Mouse (Mus musculus) embryonic stem cell, embryonic (primary cell): Measurements from ENCODE around the gene Bmpr1b.

Source experiments
- CTCF ChIA-PET, 4 experiments: fragments of 300-600 bp in 2 of 4; fragments of 350-600 bp in 2 of 4; sonication (Branson Sonifier 250); formaldehyde crosslinking; loops; one replicate each; lab custom pipeline; 2022; ENCODE audit warnings: inconsistent platforms in 2 of 4; lab: Charles Lee
- POLR2A ChIA-PET, 4 experiments: fragments of 300-600 bp in 2 of 4; fragments of 350-600 bp in 2 of 4; sonication (Branson Sonifier 250); formaldehyde crosslinking; loops; one replicate each; lab custom pipeline; 2022; ENCODE audit warnings: antibody characterized with exemption in 4 of 4, inconsistent platforms in 1 of 4; lab: Charles Lee

Bmpr1b gene

DNA sequence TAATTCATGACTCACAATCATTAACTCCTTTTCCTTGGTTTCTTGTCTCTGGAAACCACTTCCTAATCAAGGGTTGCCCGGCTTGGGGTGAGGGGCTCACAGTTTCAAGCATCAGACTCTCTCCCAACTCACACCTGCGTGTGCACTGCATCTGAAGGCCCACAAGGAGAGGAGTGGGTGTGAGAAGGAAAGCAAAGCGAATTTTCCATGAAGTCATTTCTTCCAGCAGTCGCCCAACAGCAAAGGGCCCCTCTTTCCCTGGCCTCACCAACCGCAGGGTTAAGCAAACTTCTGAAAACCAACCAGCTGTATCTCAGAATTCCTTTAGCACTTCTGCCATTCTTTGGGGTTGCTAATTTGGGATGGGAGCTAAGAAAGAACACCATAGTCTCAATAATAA lies 46.8 kb downstream of the Bmpr1b start:
- POLR2A ChIA-PET = interaction anchor here in 1 of 4 experiments (0.6 kb wide), 1 partner anchor 597 kb away, joined by 3 read pairs; no protein-coding TSS in a partner anchor
- CTCF ChIA-PET = no interaction called here

- ChIA-PET POLR2A (no interaction called here), CTCF (interaction anchor here in 1 of 4 experiments (0.6 kb wide), 1 partner anchor 8 kb away, joined by 3 read pairs; no protein-coding TSS in a partner anchor)
Measured at GRCm38 (mm10) chr3:142120795-142121194, 48.4 kb downstream of the Bmpr1b start.

DNA sequence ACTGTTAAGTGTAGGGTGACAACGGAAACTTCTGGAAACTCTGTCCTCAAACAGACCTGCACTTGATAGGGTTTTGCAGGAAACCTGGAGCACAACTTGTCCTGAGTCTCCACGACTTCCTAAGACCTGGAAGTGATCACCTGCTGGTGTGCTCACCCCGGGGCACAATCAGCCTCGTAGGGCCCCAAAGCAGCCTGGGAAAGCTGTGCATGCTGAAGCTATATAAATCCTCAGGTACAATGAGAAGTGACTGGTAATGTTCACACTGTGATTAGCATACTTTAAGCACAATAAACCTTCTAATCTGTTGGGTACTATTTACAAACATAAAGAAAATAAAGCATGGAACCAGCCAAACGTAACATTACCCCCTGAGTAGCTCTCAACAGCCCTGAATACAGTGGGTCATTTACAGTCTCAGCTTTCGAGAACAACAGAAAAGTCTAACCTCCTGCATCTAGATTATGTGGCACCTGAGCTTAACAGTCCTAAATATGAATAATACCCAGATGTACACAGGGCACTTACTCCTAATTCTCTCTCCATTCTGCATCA lies 54.4 kb downstream of the Bmpr1b start:
- CTCF ChIA-PET = interaction anchor here in 1 of 4 experiments (0.6 kb wide), 1 partner anchor 328 kb away, joined by 4 read pairs; no protein-coding TSS in a partner anchor

DNA sequence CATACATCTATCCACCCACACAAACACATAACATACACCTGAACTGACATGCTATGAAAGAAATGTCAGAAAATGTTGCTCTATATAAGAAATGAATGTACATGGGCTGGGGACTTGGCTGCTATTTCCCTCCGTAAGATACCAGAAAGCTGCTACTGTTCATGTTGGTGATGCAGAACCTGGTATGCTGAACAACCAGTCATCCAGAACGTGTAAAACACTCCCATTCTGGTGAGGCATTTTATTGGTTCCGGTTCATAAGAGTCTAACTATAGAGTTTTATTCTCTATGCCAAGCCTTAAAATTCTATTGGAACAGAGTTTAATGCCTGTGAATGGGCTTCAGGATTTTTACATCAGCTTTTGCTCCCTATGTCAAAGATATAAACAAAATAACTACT lies 55.0 kb downstream of the Bmpr1b start:
- ChIA-PET POLR2A (no interaction called here), CTCF (no interaction called here)

More for the DNA sequence above, 54.4 kb downstream of the Bmpr1b start:
- POLR2A ChIA-PET = no interaction called here

DNA sequence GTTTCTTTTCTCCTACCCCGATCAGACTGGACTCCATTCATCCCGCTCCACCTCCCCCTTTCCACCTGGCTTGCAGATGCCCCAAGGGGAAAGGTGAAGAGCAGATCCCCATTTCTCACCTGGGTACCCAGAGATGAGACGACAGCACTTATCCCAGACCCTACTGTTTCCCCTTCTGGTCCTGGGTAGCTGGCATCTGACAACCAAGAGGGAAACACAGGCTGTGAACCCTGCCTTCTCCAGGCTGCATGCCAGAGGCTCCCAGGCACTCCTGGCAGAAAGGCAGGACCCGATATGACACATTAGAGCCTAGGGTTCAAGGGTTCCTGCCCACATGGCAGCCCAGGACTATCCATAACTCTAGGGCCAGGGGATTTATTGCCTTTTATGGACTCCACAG lies 56.0 kb downstream of the Bmpr1b start:
- ChIA-PET POLR2A (no interaction called here), CTCF (interaction anchor here in 1 of 4 experiments (0.6 kb wide), 1 partner anchor 8 kb away, joined by 3 read pairs; no protein-coding TSS in a partner anchor)

- CTCF ChIA-PET = no interaction called here
- POLR2A ChIA-PET = no interaction called here
Measured at GRCm38 (mm10) chr3:142106227-142106626, 63.0 kb downstream of the Bmpr1b start.

GRCm38 (mm10) chr3:142104027-142104805 lies 65.0 kb downstream of the Bmpr1b start:
- ChIA-PET CTCF (no interaction called here), POLR2A (interaction anchor here in 1 of 4 experiments (0.6 to 0.7 kb wide), 2 partner anchors 65 to 1424 kb away, joined by 3 to 6 read pairs; partner anchors contain the start of gene Bmpr1b)

DNA sequence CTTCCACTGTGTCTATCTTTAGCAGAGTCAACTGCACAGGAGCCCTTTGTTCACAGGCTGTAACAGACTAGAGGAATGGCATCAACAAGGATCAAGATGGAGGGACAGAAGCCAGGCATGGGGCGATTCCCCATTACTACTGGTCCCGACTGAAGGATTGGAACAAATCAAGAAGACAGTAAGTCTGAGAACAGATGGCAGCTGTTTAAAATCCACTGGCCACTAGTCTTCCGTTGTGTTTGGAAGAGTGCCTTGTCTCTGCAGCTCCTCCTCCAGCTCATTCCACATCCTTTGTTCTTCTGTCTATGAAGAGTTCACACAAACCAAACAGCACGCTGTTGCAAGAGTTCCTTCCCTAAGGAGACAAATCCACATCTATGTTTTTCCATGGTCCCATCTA lies 65.6 kb downstream of the Bmpr1b start:
- CTCF ChIA-PET = no interaction called here
- POLR2A ChIA-PET = no interaction called here

- POLR2A ChIA-PET = no interaction called here
- CTCF ChIA-PET = no interaction called here
Measured at GRCm38 (mm10) chr3:142099151-142099550, 70.1 kb downstream of the Bmpr1b start.

DNA sequence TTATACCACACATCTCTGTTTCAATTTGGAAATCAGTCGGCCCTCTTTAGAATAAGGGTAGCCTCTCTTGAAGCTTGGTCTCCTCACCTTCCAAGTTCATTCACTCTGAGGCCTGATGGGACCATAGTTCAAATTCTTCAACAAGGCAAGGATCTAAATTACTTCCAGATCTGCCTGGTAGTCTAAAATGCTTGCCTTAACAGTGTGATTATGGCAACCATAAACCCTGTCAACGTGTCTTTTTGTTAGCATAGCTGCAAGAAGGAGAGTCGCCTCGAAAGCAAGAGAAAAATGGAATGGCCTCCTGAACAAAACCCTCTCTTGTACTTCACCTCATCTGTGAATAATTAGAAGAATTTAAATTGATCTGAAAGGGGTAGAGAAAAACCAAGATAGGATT lies 75.2 kb downstream of the Bmpr1b start:
- POLR2A ChIA-PET = no interaction called here
- CTCF ChIA-PET = no interaction called here

GRCm38 (mm10) chr3:142089684-142090083 lies 79.5 kb downstream of the Bmpr1b start:
- CTCF ChIA-PET = no interaction called here
- POLR2A ChIA-PET = no interaction called here

DNA sequence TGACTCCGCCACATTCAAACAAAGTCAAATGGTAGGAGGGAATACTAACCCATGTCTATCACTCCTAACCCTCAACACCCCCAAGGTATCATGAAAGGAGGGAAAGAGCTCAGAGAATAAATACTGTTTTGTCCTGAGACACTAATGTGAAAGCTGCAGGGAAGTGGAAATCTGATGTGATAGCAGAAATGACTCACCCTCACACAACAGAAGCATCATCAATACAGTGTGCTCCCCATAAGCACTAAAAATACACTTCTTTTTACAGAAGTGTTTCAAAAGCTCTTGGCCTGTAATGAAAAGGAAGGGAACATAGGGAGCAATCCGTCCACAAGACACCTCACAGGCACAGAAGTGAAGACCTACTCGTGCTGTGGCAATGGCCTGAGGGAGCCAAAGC lies 83.3 kb downstream of the Bmpr1b start:
- CTCF ChIA-PET = no interaction called here
- POLR2A ChIA-PET = no interaction called here

GRCm38 (mm10) chr3:142084091-142084490 lies 85.1 kb downstream of the Bmpr1b start:
- ChIA-PET POLR2A (interaction anchor here in 2 of 4 experiments (0.7 to 1.0 kb wide), 2 partner anchors 12 to 43 kb away, joined by 3 to 4 read pairs; no protein-coding TSS in a partner anchor), CTCF (interaction anchor here in 1 of 4 experiments (0.6 kb wide), 1 partner anchor 585 kb away, joined by 6 read pairs; no protein-coding TSS in a partner anchor)

DNA sequence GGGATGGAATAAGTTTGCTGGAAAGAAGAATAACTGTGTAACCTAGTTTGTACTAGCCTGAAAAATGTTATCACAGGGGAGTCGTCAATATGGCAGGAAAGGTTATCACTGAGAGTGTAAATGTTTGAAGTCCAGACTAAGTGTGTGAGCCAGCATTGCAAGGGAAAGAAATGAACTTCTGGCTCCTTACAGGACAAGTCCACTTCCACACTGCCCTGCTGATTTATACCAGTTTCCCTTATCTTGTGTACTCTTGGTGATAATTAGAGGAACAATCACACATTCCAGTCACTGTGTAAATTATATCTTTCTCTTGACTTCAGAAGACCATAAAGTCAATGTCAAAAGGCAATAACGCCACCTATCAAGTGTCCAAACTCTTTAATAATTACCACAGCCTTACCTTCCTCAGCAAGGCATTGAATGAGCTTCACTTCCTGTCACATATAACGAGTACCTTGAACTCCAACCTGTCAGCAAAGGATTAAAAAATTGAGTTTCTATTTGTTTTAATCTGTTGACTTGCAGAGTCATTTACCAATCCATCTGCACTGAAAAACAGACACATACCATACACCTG lies 91.4 kb downstream of the Bmpr1b start:
- ChIA-PET POLR2A (no interaction called here), CTCF (no interaction called here)

GRCm38 (mm10) chr3:142071601-142072000 lies 97.6 kb downstream of the Bmpr1b start:
- CTCF ChIA-PET = no interaction called here
- POLR2A ChIA-PET = no interaction called here

DNA sequence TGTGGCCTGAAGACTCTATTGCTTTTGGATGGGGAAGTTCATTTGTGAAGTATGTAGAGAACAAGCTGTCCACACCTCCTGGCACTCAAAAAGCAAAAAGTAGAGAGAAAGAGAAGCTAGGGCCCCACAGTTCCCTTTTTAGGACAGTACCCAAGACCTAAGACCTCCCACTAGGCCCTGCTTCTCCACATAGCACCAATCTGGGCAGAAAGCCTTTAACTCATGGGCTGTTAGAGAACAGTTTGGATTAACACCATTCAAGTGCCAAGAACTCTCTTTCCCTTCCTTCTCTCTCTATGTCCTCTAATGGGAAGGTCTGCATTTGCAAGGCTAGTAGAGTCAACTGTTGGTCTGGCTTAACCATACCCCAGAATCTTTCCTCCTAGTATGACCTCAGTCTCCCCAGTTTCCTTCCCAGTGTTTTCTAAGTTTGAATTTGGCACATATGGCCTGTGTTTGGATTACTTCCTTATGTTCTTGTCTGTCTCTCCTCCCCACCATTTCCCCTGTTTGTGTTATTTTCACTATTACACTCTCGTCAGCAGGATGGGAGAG lies 102.4 kb downstream of the Bmpr1b start:
- ChIA-PET POLR2A (no interaction called here), CTCF (no interaction called here)

DNA sequence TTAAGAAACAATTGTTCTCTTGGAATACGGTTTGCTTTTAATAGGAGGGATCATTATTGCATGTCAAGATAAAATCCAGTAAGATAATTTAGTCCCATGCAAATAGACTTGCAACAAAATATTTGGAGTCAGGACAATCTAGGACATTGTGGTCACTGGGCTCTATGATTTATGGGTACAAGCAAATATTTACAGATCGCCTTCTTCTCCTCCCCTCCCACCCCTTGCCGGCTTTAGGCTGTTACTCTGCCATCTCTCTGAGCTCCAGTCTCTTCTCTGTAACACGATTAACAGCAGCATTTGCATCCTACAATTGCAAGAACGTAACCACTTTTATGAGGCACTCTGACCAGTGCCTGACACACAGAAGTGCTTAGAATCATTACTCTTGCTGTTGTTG lies 104.1 kb downstream of the Bmpr1b start:
- POLR2A ChIA-PET = no interaction called here
- CTCF ChIA-PET = no interaction called here

DNA sequence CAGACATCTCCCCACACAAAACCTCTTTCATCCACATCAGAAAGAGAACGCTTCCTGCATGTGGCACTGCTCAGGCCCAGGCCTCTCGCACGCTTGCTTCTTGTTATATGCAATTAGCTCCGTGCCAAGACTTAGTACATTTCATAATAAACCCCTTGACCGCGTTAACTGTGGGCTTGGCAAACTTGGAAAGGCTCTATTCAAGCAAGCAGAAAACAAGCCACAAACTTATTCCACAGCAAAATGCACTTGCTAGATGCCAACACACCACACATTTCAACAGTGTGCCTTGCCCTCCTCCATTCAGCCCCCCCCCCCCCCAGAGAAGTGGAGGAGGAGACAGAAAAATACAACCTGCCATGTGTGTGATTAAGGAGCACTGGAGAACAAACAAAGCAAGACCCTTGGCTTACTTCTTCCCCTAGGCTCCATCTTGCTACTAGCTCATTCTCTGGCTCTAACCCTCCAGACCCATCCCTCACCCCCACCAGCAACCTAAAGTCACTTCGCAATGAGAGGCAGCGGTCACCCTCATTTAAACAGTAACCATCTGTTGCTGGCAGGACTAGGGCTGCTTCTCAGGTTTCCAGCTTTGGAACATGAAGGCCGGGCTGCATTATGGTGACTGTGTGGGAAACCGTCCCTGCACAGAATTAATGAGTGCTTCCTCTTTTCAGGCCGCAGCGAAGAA lies 105.5 kb downstream of the Bmpr1b start:
- ChIA-PET CTCF (no interaction called here), POLR2A (no interaction called here)

DNA sequence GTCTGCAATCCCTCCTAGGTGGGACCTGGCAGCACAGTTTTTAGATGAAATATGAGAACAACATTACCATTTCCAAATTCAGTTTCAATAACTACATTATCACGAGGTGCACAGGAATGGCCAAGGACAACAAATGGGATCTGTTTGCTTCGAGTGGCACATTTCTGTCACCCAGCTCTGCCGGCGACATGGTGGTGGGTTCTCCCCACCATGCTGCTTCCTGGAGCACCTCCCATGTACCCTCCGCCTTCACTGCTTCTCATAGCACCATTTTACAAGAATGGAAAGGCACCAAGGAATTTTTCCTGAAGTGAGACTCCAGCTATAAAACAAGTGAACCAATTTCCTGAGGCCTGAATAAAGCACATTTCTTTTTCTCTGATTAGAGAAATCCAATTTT lies 108.0 kb downstream of the Bmpr1b start:
- ChIA-PET POLR2A (no interaction called here), CTCF (no interaction called here)
